Mouse (Mus musculus) lung, embryonic 16.5 days (tissue): ENCODE data around the gene Ube2t. TPM values are rescaled to one million over a fixed set of nuclear protein-coding genes. Genes with fewer than 3 reads are reported as not detected.

Experiments
- ATAC-seq: fragments of 200-750 bp; cut with Nextera tagmentation; 2 replicates; pipeline ENCODE4 v1.8.0; 2017; ENCODE audit warnings: low read depth, mild to moderate bottlenecking, moderate library complexity
- H3K27ac ChIP-seq: fragments of 300-500 bp; sonication (generic); 2 replicates; pipeline ENCODE4 v1.5.1; 2014; ENCODE audit warnings: mild to moderate bottlenecking, control low read depth, low read length
- H3K27me3 ChIP-seq: fragments of 300-500 bp; sonication (generic); 2 replicates; pipeline ENCODE4 v1.6.1; 2014; ENCODE audit warnings: low read depth, low read length, mixed read lengths; ENCODE audit not compliant: control insufficient read depth, insufficient read depth
- H3K36me3 ChIP-seq: fragments of 300-500 bp; sonication (generic); 2 replicates; pipeline ENCODE4 v1.6.1; 2014; ENCODE audit warnings: low read length; ENCODE audit not compliant: control insufficient read depth, insufficient read depth
- H3K4me1 ChIP-seq: fragments of 300-500 bp; sonication (generic); replicated peaks from 2 replicates; pipeline ENCODE4 v1.6.1; 2014; ENCODE audit warnings: low read length, mixed read lengths; ENCODE audit not compliant: control insufficient read depth, insufficient read depth
- H3K4me2 ChIP-seq: fragments of 300-500 bp; sonication (generic); 2 replicates; pipeline ENCODE4 v1.6.1; 2014; ENCODE audit warnings: low read depth, low read length, control low read depth
- H3K4me3 ChIP-seq: fragments of 300-500 bp; sonication (generic); 2 replicates; pipeline ENCODE4 v1.5.1; 2014; ENCODE audit warnings: mild to moderate bottlenecking, low read length, control low read depth
- H3K9ac ChIP-seq: fragments of 300-500 bp; sonication (generic); 2 replicates; pipeline ENCODE4 v1.6.1; 2014; ENCODE audit warnings: low read length, control low read depth
- H3K9me3 ChIP-seq: fragments of 300-500 bp; sonication (generic); 2 replicates; pipeline ENCODE4 v1.6.1; 2016; ENCODE audit warnings: low read length; ENCODE audit not compliant: control insufficient read depth
- WGBS: fragments of 180-500 bp; shearing (Covaris S2); extraction: QIAGEN DNeasy Blood & Tissue Kit; methylation state at CpG from one replicate; pipeline ENCODE4 v1.1.7; 2014; 5-methylcytosine and 5-hydroxymethylcytosine counted together
- polyA plus RNA-seq: library from polyadenylated mRNA; unstranded; fragments of >200 nt; fragmentation: Nextera tagmentation; extraction: Ambion mirVana; gene quantifications from 2 replicates; pipeline ENCODE4 v1.2.1, GENCODE M21; 2015

Ube2t gene
- polyA plus RNA-seq, 1 experiment from 2014 or later, result 41.8 TPM

- 66% methylated on average over 7 of the region's 7 CpGs for WGBS
- H3K9me3 ChIP-seq, result no peaks in the 10 kb centered on the region
- no peak for ATAC-seq
- H3K27me3 ChIP-seq, result no peaks in the 10 kb centered on the region
- H3K4me2 ChIP-seq, result no peak overlapping the region
- H3K27ac ChIP-seq, result no peak overlapping the region
- H3K4me1 ChIP-seq, result 0 out of 2 replicates have a peak, but pooled peaks cover 2% of the 10 kb centered on the region
- H3K36me3 ChIP-seq, result 0 out of 2 replicates have a peak, but pooled peaks cover 2% of the 10 kb centered on the region
- H3K4me3 ChIP-seq, result no peak overlapping the region
- H3K9ac ChIP-seq, result no peak overlapping the region
Observed at GRCm38 (mm10) chr1:134947590-134947989, 14.8 kb upstream of the Ube2t start.

GRCm38 (mm10) chr1:134949946-134950345 is 12.4 kb upstream of the Ube2t start:
- no peak overlapping the region for H3K4me2 ChIP-seq
- no peaks in the 10 kb centered on the region for H3K27me3 ChIP-seq
- WGBS, result 68% methylated on average over 3 of the region's 3 CpGs
- H3K9me3 ChIP-seq, result no peaks in the 10 kb centered on the region
- ATAC-seq, result no peak
- peaks cover 3% of the 10 kb centered on the region for H3K4me1 ChIP-seq
- no peak overlapping the region for H3K27ac ChIP-seq
- H3K36me3 ChIP-seq, result 0 out of 2 replicates have a peak, but pooled peaks cover 2% of the 10 kb centered on the region
- no peak overlapping the region for H3K9ac ChIP-seq
- H3K4me3 ChIP-seq, result no peak overlapping the region

- Histone ChIP-seq H3K4me2 (peak overlapping the region; percentile 88), H3K27me3 (no peaks in the 10 kb centered on the region), H3K9me3 (no peaks in the 10 kb centered on the region), H3K36me3 (no peaks in the 10 kb centered on the region), H3K4me1 (peaks cover 6% of the 10 kb centered on the region), H3K9ac (peak overlapping the region; percentile 97), H3K4me3 (peak overlapping the region; percentile 95), H3K27ac (peak overlapping the region; percentile 90)
- 1% methylated on average over 15 of the region's 16 CpGs for WGBS
- peak; percentile 40; the same call in 1 of the 2 replicates for ATAC-seq
Observed at GRCm38 (mm10) chr1:134955050-134955636, 7.2 kb upstream of the Ube2t start.

GRCm38 (mm10) chr1:134955637-134956176 is 6.7 kb upstream of the Ube2t start, which contains the start of gene Ppp1r12b:
Ppp1r12b (minus strand) TSS chr1:134955942.
- peak; percentile 99 for ATAC-seq
- Histone ChIP-seq H3K4me1 (peaks cover 6% of the 10 kb centered on the region), H3K36me3 (no peaks in the 10 kb centered on the region), H3K9ac (peak within 1 kb of the TSS; percentile 97), H3K4me3 (peak within 1 kb of the TSS; percentile 95), H3K9me3 (no peaks in the 10 kb centered on the region), H3K27ac (peak within 1 kb of the TSS; percentile 90), H3K4me2 (peak within 1 kb of the TSS; percentile 88), H3K27me3 (no peaks in the 10 kb centered on the region)
- WGBS, result 0% methylated on average over 35 of the region's 39 CpGs

GRCm38 (mm10) chr1:134960634-134961033 is 1.7 kb upstream of the Ube2t start:
- 53% methylated on average over 7 of the region's 7 CpGs for WGBS
- H3K4me1 ChIP-seq, result peaks cover 13% of the 10 kb centered on the region
- no peak overlapping the region for H3K4me2 ChIP-seq

GRCm38 (mm10) chr1:134962821-134963220 is 456 bp downstream of the Ube2t start:
- Histone ChIP-seq H3K4me2 (peak overlapping the region; percentile 80), H3K4me1 (peaks cover 13% of the 10 kb centered on the region), H3K27me3 (no peaks in the 10 kb centered on the region), H3K4me3 (peak overlapping the region; percentile 68), H3K9me3 (no peaks in the 10 kb centered on the region), H3K9ac (peak overlapping the region; percentile 69), H3K36me3 (no peaks in the 10 kb centered on the region; the same call in 1 of the 2 replicates), H3K27ac (peak overlapping the region; percentile 26; the same call in 1 of the 2 replicates)
- peak; percentile 64 for ATAC-seq
- under 1% methylated on average over 11 of the region's 11 CpGs for WGBS

More at GRCm38 (mm10) chr1:134960634-134961033, 1.7 kb upstream of the Ube2t start:
- Histone ChIP-seq H3K27ac (no peak overlapping the region), H3K9ac (no peak overlapping the region), H3K9me3 (no peaks in the 10 kb centered on the region), H3K27me3 (no peaks in the 10 kb centered on the region), H3K36me3 (no peaks in the 10 kb centered on the region; the same call in 1 of the 2 replicates), H3K4me3 (no peak overlapping the region)
- ATAC-seq, result no peak

- Histone ChIP-seq H3K27ac (no peak overlapping the region), H3K36me3 (peaks cover 11% of the 10 kb centered on the region), H3K4me2 (no peak overlapping the region), H3K9me3 (no peaks in the 10 kb centered on the region), H3K4me3 (no peak overlapping the region), H3K4me1 (peaks cover 13% of the 10 kb centered on the region), H3K9ac (no peak overlapping the region), H3K27me3 (no peaks in the 10 kb centered on the region)
- 89% methylated on average over 2 of the region's 2 CpGs for WGBS
- ATAC-seq, result no peak
Observed at GRCm38 (mm10) chr1:134965430-134965829, 3.1 kb downstream of the Ube2t start.

GRCm38 (mm10) chr1:134972920-134973319 is 10.6 kb downstream of the Ube2t start:
- WGBS, result 63% methylated on average over 1 of the region's 1 CpGs
- Histone ChIP-seq H3K27ac (no peak overlapping the region), H3K9ac (no peak overlapping the region), H3K4me3 (no peak overlapping the region), H3K36me3 (peaks cover 26% of the 10 kb centered on the region), H3K9me3 (no peaks in the 10 kb centered on the region), H3K4me2 (no peak overlapping the region), H3K4me1 (no peaks in the 10 kb centered on the region), H3K27me3 (no peaks in the 10 kb centered on the region)
- ATAC-seq, result no peak

- Histone ChIP-seq H3K4me1 (peaks cover 9% of the 10 kb centered on the region), H3K9me3 (no peaks in the 10 kb centered on the region), H3K4me2 (peak overlapping the region; percentile 84), H3K36me3 (no peaks in the 10 kb centered on the region), H3K9ac (peak overlapping the region; percentile 54), H3K27ac (no peak overlapping the region), H3K4me3 (peak overlapping the region; percentile 45), H3K27me3 (peaks cover 28% of the 10 kb centered on the region)
- peak; percentile 84 for ATAC-seq
- WGBS, result 30% methylated on average over 48 of the region's 48 CpGs
Observed at GRCm38 (mm10) chr1:134987173-134987961, 25.0 kb downstream of the Ube2t start.
